Mouse (Mus musculus) bone marrow macrophage, adult 2 months (primary cell): Measurements from ENCODE around the gene Gm20662.

Experiments
- CTCF ChIP-seq: IDR thresholded peaks from 2 replicates; pipeline ENCODE4 v1.5.1; 2012; ENCODE audit warnings: low read depth, mild to moderate bottlenecking, low read length, moderate library complexity
- POLR2A ChIP-seq: IDR thresholded peaks from 2 replicates; pipeline ENCODE4 v1.6.1; 2012; ENCODE audit warnings: mild to moderate bottlenecking, low read depth, low read length, borderline replicate concordance

GRCm38 (mm10) chr9:107970311-107970710 lies 25.8 kb upstream of the Gm20662 start:
- TF ChIP-seq CTCF (no peak), POLR2A (no peak)
